Mouse (Mus musculus) G1E (cell line): Measurements from ENCODE around the gene Asb15.

Source experiments
- CTCF ChIP-seq: IDR thresholded peaks from 2 replicates; pipeline ENCODE4 v1.5.1; 2012; ENCODE audit warnings: low read depth, low read length, inconsistent platforms, mixed read lengths
- GATA1 ChIP-seq: IDR thresholded peaks from 2 replicates; pipeline ENCODE4 v1.6.1; 2012; ENCODE audit warnings: borderline replicate concordance, low read length, inconsistent platforms, mixed read lengths
- POLR2AphosphoS5 ChIP-seq: IDR thresholded peaks from 2 replicates; pipeline ENCODE4 v1.6.1; 2012; ENCODE audit warnings: low read depth, low read length, inconsistent platforms; ENCODE audit not compliant: insufficient replicate concordance
- TAL1 ChIP-seq: conservative IDR thresholded peaks from 2 replicates; pipeline ENCODE4 v1.6.1; 2012; ENCODE audit warnings: low read depth, low read length, inconsistent platforms, mixed read lengths

DNA sequence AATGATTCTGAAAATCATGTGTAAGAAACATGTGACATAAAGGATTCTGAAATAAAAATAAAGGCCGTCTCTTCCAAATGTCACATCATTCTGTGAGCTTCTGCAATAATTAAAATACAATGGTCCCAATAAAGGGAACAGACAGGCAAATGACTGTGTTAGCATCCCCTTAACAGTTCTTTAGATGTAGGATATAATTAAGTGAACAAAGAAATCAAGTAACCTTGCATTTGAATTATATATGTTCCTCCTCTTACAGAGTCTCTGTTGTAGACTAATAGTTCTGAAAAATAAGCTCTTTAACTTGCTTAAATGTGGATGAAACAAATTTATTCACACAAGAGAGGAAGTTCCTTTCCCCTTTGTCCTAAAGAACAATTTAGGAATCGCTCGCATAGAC is 10.5 kb downstream of the Asb15 start:
- no peak for TF ChIP-seq CTCF
- TF ChIP-seq GATA1 = no peak
- no peak for TF ChIP-seq TAL1
- no peak for TF ChIP-seq POLR2AphosphoS5
